Mouse (Mus musculus) hindbrain, embryonic 16.5 days (tissue): ENCODE data around the gene Thap12. TPM values are rescaled to one million over a fixed set of nuclear protein-coding genes. Genes with fewer than 3 reads are reported as not detected.

ENCODE experiments used
- ATAC-seq: fragments of 200-750 bp; cut with Nextera tagmentation; 2 replicates; pipeline ENCODE4 v1.8.0; 2017; ENCODE audit warnings: moderate TSS enrichment, moderate library complexity
- H3K27ac ChIP-seq: fragments of 300-500 bp; sonication (generic); 2 replicates; pipeline ENCODE4 v1.5.1; 2014; ENCODE audit warnings: low read depth, mild to moderate bottlenecking, control low read depth, low read length, moderate library complexity
- H3K27me3 ChIP-seq: fragments of 300-500 bp; sonication (generic); replicated peaks from 2 replicates; pipeline ENCODE4 v1.6.1; 2014; ENCODE audit warnings: low read length; ENCODE audit not compliant: control insufficient read depth, insufficient read depth
- H3K36me3 ChIP-seq: fragments of 300-500 bp; sonication (generic); 2 replicates; pipeline ENCODE4 v1.6.1; 2014; ENCODE audit warnings: mild to moderate bottlenecking, low read length, moderate library complexity, mixed read lengths; ENCODE audit not compliant: control insufficient read depth, insufficient read depth
- H3K4me1 ChIP-seq: fragments of 300-500 bp; sonication (generic); 2 replicates; pipeline ENCODE4 v1.6.1; 2014; ENCODE audit warnings: low read depth, low read length; ENCODE audit not compliant: control insufficient read depth, insufficient read depth
- H3K4me2 ChIP-seq: fragments of 300-500 bp; sonication (generic); 2 replicates; pipeline ENCODE4 v1.6.1; 2014; ENCODE audit warnings: mild to moderate bottlenecking, low read length, control low read depth, moderate library complexity
- H3K4me3 ChIP-seq: fragments of 300-500 bp; sonication (generic); 2 replicates; pipeline ENCODE4 v1.5.1; 2014; ENCODE audit warnings: mild to moderate bottlenecking, low read length, control low read depth, moderate library complexity
- H3K9ac ChIP-seq: fragments of 300-500 bp; sonication (generic); 2 replicates; pipeline ENCODE4 v1.6.1; 2014; ENCODE audit warnings: low read depth, mild to moderate bottlenecking, control low read depth, low read length, moderate library complexity
- H3K9me3 ChIP-seq: fragments of 300-500 bp; sonication (generic); 2 replicates; pipeline ENCODE4 v1.6.1; 2014; ENCODE audit warnings: mild to moderate bottlenecking, low read length, moderate library complexity; ENCODE audit not compliant: control insufficient read depth
- WGBS: fragments of 180-500 bp; shearing (Covaris S2); extraction: QIAGEN DNeasy Blood & Tissue Kit; methylation state at CpG from one replicate; pipeline ENCODE4 v1.1.7; 2014; 5-methylcytosine and 5-hydroxymethylcytosine counted together
- polyA plus RNA-seq: library from polyadenylated mRNA; unstranded; fragments of >200 nt; fragmentation: Nextera tagmentation; extraction: Ambion mirVana; gene quantifications from 2 replicates; pipeline ENCODE4 v1.2.1, GENCODE M21; 2015

Thap12 gene
- polyA plus RNA-seq, 1 experiment from 2014 or later = 40.2 TPM

- H3K27me3 ChIP-seq = no peaks in the 10 kb centered on the region
- ATAC-seq = no peak
- 80% methylated on average over 3 of the region's 3 CpGs for WGBS
- no peaks in the 10 kb centered on the region for H3K9me3 ChIP-seq
- H3K27ac ChIP-seq = no peak overlapping the region
- H3K36me3 ChIP-seq = peaks cover 30% of the 10 kb centered on the region
- H3K4me2 ChIP-seq = no peak overlapping the region
- no peak overlapping the region for H3K4me3 ChIP-seq
- H3K4me1 ChIP-seq = no peaks in the 10 kb centered on the region
- H3K9ac ChIP-seq = no peak overlapping the region
Measured at GRCm38 (mm10) chr7:98717438-98717837, 14.5 kb downstream of the Thap12 start.

GRCm38 (mm10) chr7:98719761-98720160 lies 16.9 kb downstream of the Thap12 start:
- no peak overlapping the region for H3K9ac ChIP-seq
- no peak overlapping the region for H3K4me2 ChIP-seq
- H3K4me1 ChIP-seq = no peaks in the 10 kb centered on the region
- 92% methylated on average over 3 of the region's 3 CpGs for WGBS
- no peak for ATAC-seq
- peaks cover 20% of the 10 kb centered on the region for H3K36me3 ChIP-seq
- no peak overlapping the region for H3K27ac ChIP-seq
- no peak overlapping the region for H3K4me3 ChIP-seq
- no peaks in the 10 kb centered on the region for H3K9me3 ChIP-seq
- H3K27me3 ChIP-seq = no peaks in the 10 kb centered on the region

- WGBS = 57% methylated on average over 3 of the region's 3 CpGs
- Histone ChIP-seq H3K9ac (no peak overlapping the region), H3K4me3 (no peak overlapping the region), H3K27me3 (no peaks in the 10 kb centered on the region), H3K9me3 (no peaks in the 10 kb centered on the region), H3K27ac (no peak overlapping the region), H3K4me2 (no peak overlapping the region), H3K36me3 (peaks cover 12% of the 10 kb centered on the region), H3K4me1 (no peaks in the 10 kb centered on the region)
- no peak for ATAC-seq
Measured at GRCm38 (mm10) chr7:98720731-98721130, 17.8 kb downstream of the Thap12 start.

GRCm38 (mm10) chr7:98721172-98721571 lies 18.3 kb downstream of the Thap12 start:
- no peak for ATAC-seq
- 57% methylated on average over 5 of the region's 5 CpGs for WGBS
- H3K27me3 ChIP-seq = no peaks in the 10 kb centered on the region

GRCm38 (mm10) chr7:98721623-98722022 lies 18.7 kb downstream of the Thap12 start:
- 59% methylated on average over 6 of the region's 6 CpGs for WGBS
- peaks cover 4% of the 10 kb centered on the region for H3K36me3 ChIP-seq
- ATAC-seq = no peak
- no peak overlapping the region for H3K4me3 ChIP-seq
- H3K4me2 ChIP-seq = no peak overlapping the region
- H3K27ac ChIP-seq = no peak overlapping the region
- H3K27me3 ChIP-seq = no peaks in the 10 kb centered on the region
- H3K9me3 ChIP-seq = no peaks in the 10 kb centered on the region
- no peak overlapping the region for H3K9ac ChIP-seq
- H3K4me1 ChIP-seq = no peaks in the 10 kb centered on the region

More at GRCm38 (mm10) chr7:98721172-98721571, 18.3 kb downstream of the Thap12 start:
- no peak overlapping the region for H3K4me2 ChIP-seq
- no peak overlapping the region for H3K27ac ChIP-seq
- H3K36me3 ChIP-seq = peaks cover 7% of the 10 kb centered on the region
- no peak overlapping the region for H3K4me3 ChIP-seq
- H3K9ac ChIP-seq = no peak overlapping the region
- no peaks in the 10 kb centered on the region for H3K4me1 ChIP-seq
- no peaks in the 10 kb centered on the region for H3K9me3 ChIP-seq

- WGBS = 80% methylated on average over 6 of the region's 6 CpGs
- H3K9me3 ChIP-seq = no peaks in the 10 kb centered on the region
- no peak overlapping the region for H3K4me3 ChIP-seq
- H3K4me1 ChIP-seq = peaks cover 8% of the 10 kb centered on the region
- no peak overlapping the region for H3K4me2 ChIP-seq
- no peak overlapping the region for H3K27ac ChIP-seq
- H3K27me3 ChIP-seq = no peaks in the 10 kb centered on the region
- H3K36me3 ChIP-seq = no peaks in the 10 kb centered on the region
- no peak for ATAC-seq
- no peak overlapping the region for H3K9ac ChIP-seq
Measured at GRCm38 (mm10) chr7:98725686-98726195, 22.8 kb downstream of the Thap12 start.

- no peak for ATAC-seq
Measured at GRCm38 (mm10) chr7:98727986-98728385, 25.1 kb downstream of the Thap12 start.

GRCm38 (mm10) chr7:98728499-98728898 lies 25.6 kb downstream of the Thap12 start:
- no peak overlapping the region for H3K4me3 ChIP-seq
- H3K4me2 ChIP-seq = no peak overlapping the region
- no peak overlapping the region for H3K27ac ChIP-seq
- H3K9ac ChIP-seq = no peak overlapping the region
- no peak for ATAC-seq
- no peaks in the 10 kb centered on the region for H3K27me3 ChIP-seq
- WGBS = 80% methylated on average over 3 of the region's 3 CpGs
- H3K4me1 ChIP-seq = peaks cover 8% of the 10 kb centered on the region
- no peaks in the 10 kb centered on the region for H3K9me3 ChIP-seq
- no peaks in the 10 kb centered on the region for H3K36me3 ChIP-seq

More at GRCm38 (mm10) chr7:98727986-98728385, 25.1 kb downstream of the Thap12 start:
- H3K4me3 ChIP-seq = no peak overlapping the region
- no peak overlapping the region for H3K9ac ChIP-seq
- no peaks in the 10 kb centered on the region for H3K9me3 ChIP-seq
- 82% methylated on average over 1 of the region's 1 CpGs for WGBS
- no peak overlapping the region for H3K27ac ChIP-seq
- H3K4me1 ChIP-seq = peaks cover 8% of the 10 kb centered on the region
- H3K4me2 ChIP-seq = no peak overlapping the region
- no peaks in the 10 kb centered on the region for H3K27me3 ChIP-seq
- no peaks in the 10 kb centered on the region for H3K36me3 ChIP-seq

GRCm38 (mm10) chr7:98729661-98730271 lies 26.9 kb downstream of the Thap12 start:
- Histone ChIP-seq H3K9ac (peak overlapping the region; percentile 1; the same call in 1 of the 2 replicates), H3K27ac (no peak overlapping the region), H3K4me2 (peak overlapping the region; percentile 38), H3K36me3 (no peaks in the 10 kb centered on the region), H3K27me3 (no peaks in the 10 kb centered on the region), H3K4me3 (peak overlapping the region; percentile 2; the same call in 1 of the 2 replicates), H3K9me3 (no peaks in the 10 kb centered on the region), H3K4me1 (peaks cover 10% of the 10 kb centered on the region)
- peak; percentile 60 for ATAC-seq
- WGBS = 10% methylated on average over 19 of the region's 19 CpGs
